Mouse (Mus musculus): ENCODE measurements around the gene Abce1. TPM values are rescaled to one million over a fixed set of nuclear protein-coding genes. Genes with fewer than 3 reads are reported as not detected.
A peak's percentile ranks its signal among the peaks of the same experiment; 100 is the strongest.

The Abce1 gene
- total RNA-seq (2014; rRNA removed) = 112 and 117 TPM in 2 replicates
- 62.4 and 69.3 TPM in 2 replicates for polyA plus RNA-seq (2015; fragmentation: Nextera tagmentation; extraction: Ambion mirVana)

- H3K4me2 ChIP-seq (ENCODE audit: low read depth) = peak within 1 kb of the TSS; percentile 51
- DNase-seq (peak; percentile 100), ATAC-seq (peak; percentile 99)
- H3K36me3 ChIP-seq (ENCODE audit: insufficient read depth) = peaks cover 21% of the 10 kb centered on the region
- no peaks in the 10 kb centered on the region for H3K9me3 ChIP-seq (ENCODE audit: low read length)
- peak within 1 kb of the TSS; percentile 97 for H3K4me3 ChIP-seq (ENCODE audit: low read depth, low read length)
- H3K9ac ChIP-seq = peak within 1 kb of the TSS; percentile 90
- peak within 1 kb of the TSS; percentile 93 for H3K27ac ChIP-seq (ENCODE audit: low read depth, low read length)
- TF ChIP-seq CTCF (IDR thresholded peaks at IDR 0.05; ENCODE audit: low read depth) = no peak
- H3K4me1 ChIP-seq (ENCODE audit: insufficient read depth) = no peaks in the 10 kb centered on the region
- no peaks in the 10 kb centered on the region for H3K27me3 ChIP-seq (ENCODE audit: insufficient read depth, low read length)
- under 1% methylated on average over 72 of the region's 73 CpGs for WGBS
These were observed at the start of gene Abce1, which contains the start of gene Anapc10 for GRCm38 (mm10) chr8:79711064-79711961. Gene Abce1 (minus strand): TSS chr8:79711740. Gene Anapc10 (plus strand): TSS chr8:79711820.

GRCm38 (mm10) chr8:79750305-79750704 lies 38.8 kb upstream of the Abce1 start:
- WGBS = 6% methylated on average over 2 of the region's 2 CpGs
- ATAC-seq (no peak), DNase-seq (peak; percentile 67)
- no peaks in the 10 kb centered on the region for H3K4me1 ChIP-seq (ENCODE audit: insufficient read depth)
- H3K36me3 ChIP-seq (ENCODE audit: insufficient read depth) = peaks cover under 1% of the 10 kb centered on the region; the same call in 1 of the 2 replicates
- H3K9me3 ChIP-seq (ENCODE audit: low read length) = no peaks in the 10 kb centered on the region
- no peak overlapping the region for H3K27ac ChIP-seq (ENCODE audit: low read depth, low read length)
- no peak overlapping the region for H3K9ac ChIP-seq
- TF ChIP-seq CTCF (IDR thresholded peaks at IDR 0.05; ENCODE audit: low read depth) = no peak
- no peak overlapping the region for H3K4me3 ChIP-seq (ENCODE audit: low read depth, low read length)
- no peak overlapping the region for H3K4me2 ChIP-seq (ENCODE audit: low read depth)
- H3K27me3 ChIP-seq (ENCODE audit: insufficient read depth, low read length) = no peaks in the 10 kb centered on the region

GRCm38 (mm10) chr8:79748591-79748990 lies 37.1 kb upstream of the Abce1 start:
- 55% methylated on average over 4 of the region's 4 CpGs for WGBS
- Histone ChIP-seq H3K4me2 (ENCODE audit: low read depth) (no peak overlapping the region), H3K9me3 (ENCODE audit: low read length) (no peaks in the 10 kb centered on the region), H3K9ac (no peak overlapping the region), H3K4me1 (ENCODE audit: insufficient read depth) (no peaks in the 10 kb centered on the region), H3K36me3 (ENCODE audit: insufficient read depth) (peaks cover 3% of the 10 kb centered on the region; the same call in 1 of the 2 replicates), H3K4me3 (ENCODE audit: low read depth, low read length) (no peak overlapping the region), H3K27me3 (ENCODE audit: insufficient read depth, low read length) (no peaks in the 10 kb centered on the region), H3K27ac (ENCODE audit: low read depth, low read length) (no peak overlapping the region)
- no peak for TF ChIP-seq CTCF (IDR thresholded peaks at IDR 0.05; ENCODE audit: low read depth)
- no peak for ATAC-seq
- DNase-seq = no peak

DNA sequence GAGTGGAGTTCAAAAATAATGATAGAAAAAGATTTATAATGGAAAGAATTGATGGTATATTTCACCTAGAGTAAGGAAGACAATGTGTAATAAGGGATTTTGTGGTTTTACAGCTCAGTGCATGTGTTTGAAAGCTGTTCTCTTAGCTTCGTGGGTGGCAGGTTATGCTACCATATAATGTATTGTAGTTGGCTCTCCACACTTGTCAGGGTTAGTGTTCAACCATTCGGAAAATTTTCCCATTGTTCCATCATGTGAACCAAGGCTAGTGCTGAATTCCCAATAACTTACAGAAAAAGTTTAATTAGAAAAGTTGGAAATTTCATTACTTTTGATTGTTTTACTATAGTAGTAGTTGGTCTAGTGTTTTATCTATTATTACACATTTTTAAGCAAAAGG lies 36.6 kb upstream of the Abce1 start:
- Histone ChIP-seq H3K4me2 (ENCODE audit: low read depth) (no peak overlapping the region), H3K9ac (no peak overlapping the region), H3K27me3 (ENCODE audit: insufficient read depth, low read length) (no peaks in the 10 kb centered on the region), H3K4me3 (ENCODE audit: low read depth, low read length) (no peak overlapping the region), H3K27ac (ENCODE audit: low read depth, low read length) (no peak overlapping the region), H3K36me3 (ENCODE audit: insufficient read depth) (peaks cover 3% of the 10 kb centered on the region; the same call in 1 of the 2 replicates), H3K4me1 (ENCODE audit: insufficient read depth) (no peaks in the 10 kb centered on the region), H3K9me3 (ENCODE audit: low read length) (no peaks in the 10 kb centered on the region)
- DNase-seq (no peak), ATAC-seq (no peak)
- TF ChIP-seq CTCF (IDR thresholded peaks at IDR 0.05; ENCODE audit: low read depth) = no peak
- 27% methylated on average over 2 of the region's 2 CpGs for WGBS

DNA sequence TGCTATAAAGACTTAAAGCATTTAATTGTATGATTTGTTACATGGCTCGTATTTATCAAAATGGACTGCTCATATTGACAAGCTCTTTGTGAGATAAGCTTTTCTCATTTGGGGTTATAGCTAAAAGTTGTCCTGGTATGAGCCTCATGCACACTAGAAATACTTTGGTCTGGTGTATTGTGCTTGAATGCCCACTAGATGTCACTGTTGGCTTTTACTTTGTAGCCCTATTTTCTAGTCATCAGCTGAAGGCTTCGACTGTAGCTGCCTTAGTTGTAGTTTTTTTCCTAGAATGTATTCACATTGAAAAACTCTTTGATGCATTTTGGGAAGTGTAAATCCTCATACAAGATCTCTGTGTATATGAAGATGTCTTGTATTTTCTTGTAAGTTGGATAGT lies 22.8 kb upstream of the Abce1 start:
- H3K4me3 ChIP-seq (ENCODE audit: low read depth, low read length) = no peak overlapping the region
- no peak overlapping the region for H3K27ac ChIP-seq (ENCODE audit: low read depth, low read length)
- peak; percentile 90 for TF ChIP-seq CTCF (IDR thresholded peaks at IDR 0.05; ENCODE audit: low read depth)
- DNase-seq = peak; percentile 80
- H3K9ac ChIP-seq = no peak overlapping the region
- WGBS = 9% methylated on average over 2 of the region's 2 CpGs
- H3K4me2 ChIP-seq (ENCODE audit: low read depth) = no peak overlapping the region
- H3K36me3 ChIP-seq (ENCODE audit: insufficient read depth) = peaks cover 19% of the 10 kb centered on the region
- H3K9me3 ChIP-seq (ENCODE audit: low read length) = no peaks in the 10 kb centered on the region
- ATAC-seq = peak; percentile 88
- no peaks in the 10 kb centered on the region for H3K4me1 ChIP-seq (ENCODE audit: insufficient read depth)
- H3K27me3 ChIP-seq (ENCODE audit: insufficient read depth, low read length) = no peaks in the 10 kb centered on the region

DNA sequence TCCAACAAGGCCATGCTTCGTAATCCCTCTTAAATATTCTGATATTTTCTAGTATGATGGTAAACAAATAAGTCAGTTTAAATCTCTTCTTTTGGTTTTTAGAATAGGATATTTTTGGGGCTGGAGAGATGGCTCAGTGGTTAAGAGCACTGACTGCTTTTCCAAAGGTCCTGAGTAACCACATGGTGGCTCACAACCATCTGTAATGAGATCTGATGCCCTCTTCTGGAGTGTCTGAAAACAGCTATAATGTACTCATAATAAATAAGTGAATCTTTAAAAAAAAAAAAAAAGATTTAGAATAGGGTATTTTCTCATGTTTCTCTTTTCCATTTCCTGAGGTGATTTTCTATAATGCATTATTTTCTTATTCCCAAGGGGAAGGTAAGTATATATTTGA lies 16.4 kb upstream of the Abce1 start:
- Histone ChIP-seq H3K9me3 (ENCODE audit: low read length) (no peaks in the 10 kb centered on the region), H3K36me3 (ENCODE audit: insufficient read depth) (peaks cover 20% of the 10 kb centered on the region), H3K4me2 (ENCODE audit: low read depth) (no peak overlapping the region), H3K4me1 (ENCODE audit: insufficient read depth) (no peaks in the 10 kb centered on the region), H3K4me3 (ENCODE audit: low read depth, low read length) (no peak overlapping the region), H3K9ac (no peak overlapping the region), H3K27me3 (ENCODE audit: insufficient read depth, low read length) (no peaks in the 10 kb centered on the region), H3K27ac (ENCODE audit: low read depth, low read length) (no peak overlapping the region)
- DNase-seq = no peak
- 98% methylated on average over 1 of the region's 1 CpGs for WGBS
- peak; percentile 38 for TF ChIP-seq CTCF (IDR thresholded peaks at IDR 0.05; ENCODE audit: low read depth)
- ATAC-seq = no peak

GRCm38 (mm10) chr8:79724589-79724988 lies 13.0 kb upstream of the Abce1 start:
- no peak for TF ChIP-seq CTCF (IDR thresholded peaks at IDR 0.05; ENCODE audit: low read depth)
- DNase-seq (no peak), ATAC-seq (no peak)
- WGBS = 55% methylated on average over 3 of the region's 3 CpGs
- Histone ChIP-seq H3K4me1 (ENCODE audit: insufficient read depth) (no peaks in the 10 kb centered on the region), H3K9ac (no peak overlapping the region), H3K36me3 (ENCODE audit: insufficient read depth) (peaks cover 27% of the 10 kb centered on the region), H3K27ac (ENCODE audit: low read depth, low read length) (no peak overlapping the region), H3K9me3 (ENCODE audit: low read length) (no peaks in the 10 kb centered on the region), H3K27me3 (ENCODE audit: insufficient read depth, low read length) (no peaks in the 10 kb centered on the region), H3K4me2 (ENCODE audit: low read depth) (no peak overlapping the region), H3K4me3 (ENCODE audit: low read depth, low read length) (no peak overlapping the region)
